Mouse (Mus musculus) heart, adult 2 months (tissue): ENCODE results near the gene Slc22a12. TPM values are rescaled to one million over a fixed set of nuclear protein-coding genes. Genes with fewer than 3 reads are reported as not detected.

Experiments used
- DNase-seq, 2 experiments: peaks; one replicate each; pipeline ENCODE4 v3.0.0; 2021
- H3K27ac ChIP-seq: fragments of 200-600 bp; 2 replicates; pipeline ENCODE4 v1.8.1; 2022
- H3K27me3 ChIP-seq: fragments of 200-500 bp; 2 replicates; pipeline ENCODE4 v1.6.1; 2012; ENCODE audit warnings: mild to moderate bottlenecking, low read length, inconsistent platforms, mixed read lengths; ENCODE audit not compliant: control insufficient read depth, insufficient read depth
- H3K36me3 ChIP-seq: fragments of 200-500 bp; 2 replicates; pipeline ENCODE4 v1.6.1; 2012; ENCODE audit warnings: low read length, inconsistent platforms; ENCODE audit not compliant: control insufficient read depth, insufficient read depth
- H3K4me1 ChIP-seq: fragments of 200-500 bp; 2 replicates; pipeline ENCODE4 v1.6.1; 2011; ENCODE audit warnings: low read length; ENCODE audit not compliant: control insufficient read depth, insufficient read depth
- H3K4me3 ChIP-seq: fragments of 200-600 bp; 2 replicates; pipeline ENCODE4 v1.8.1; 2022
- H3K79me2 ChIP-seq: fragments of 200-500 bp; replicated peaks from 2 replicates; pipeline ENCODE4 v1.6.1; 2012; ENCODE audit warnings: mild to moderate bottlenecking, inconsistent platforms, low read length, moderate library complexity, mixed read lengths; ENCODE audit not compliant: control insufficient read depth, insufficient read depth
- H3K9ac ChIP-seq: fragments of 200-500 bp; 2 replicates; pipeline ENCODE4 v1.6.1; 2012; ENCODE audit warnings: low read depth, mild to moderate bottlenecking, control low read depth, inconsistent platforms, low read length, mixed read lengths
- CTCF ChIP-seq: fragments of 200-600 bp; IDR thresholded peaks from 2 replicates; pipeline ENCODE4 v1.8.1; 2022; ENCODE audit warnings: antibody characterized with exemption, mild to moderate bottlenecking, moderate library complexity
- EP300 ChIP-seq: fragments of 200-500 bp; IDR thresholded peaks from 2 replicates; pipeline ENCODE4 v1.6.1; 2011; ENCODE audit warnings: low read depth, low read length, control low read depth; ENCODE audit not compliant: insufficient read depth
- POLR2A ChIP-seq: fragments of 200-500 bp; IDR thresholded peaks from 2 replicates; pipeline ENCODE4 v1.6.1; 2011; ENCODE audit warnings: mild to moderate bottlenecking, low read depth, low read length, control low read depth; ENCODE audit not compliant: insufficient read depth
- WGBS: fragments of 180-500 bp; shearing (Covaris S2); methylation state at CpG from one replicate; pipeline ENCODE4 v1.1.7; 2018; 5-methylcytosine and 5-hydroxymethylcytosine counted together
- intact Hi-C: fragments of 180-260 bp; cut with DNase I; formaldehyde crosslinking; loops from one replicate; pipeline ENCODE4 v1.15.1; 2025
- polyA plus RNA-seq: library from polyadenylated mRNA; depleted of rRNA; stranded (reverse); fragments of >200 nt; gene quantifications from 2 replicates; pipeline ENCODE4 v1.2.3, GENCODE M21; 2012
- total RNA-seq, 2 experiments: library from RNA; stranded (reverse); gene quantifications; 2 replicates each; pipeline ENCODE4 v1.2.3; 2021

Gene Slc22a12
- total and polyA plus RNA-seq, 3 experiments = not detected

GRCm38 (mm10) chr19:6527839-6528531 is 14.8 kb downstream of the Slc22a12 start:
- Histone ChIP-seq H3K9ac (no peak overlapping the region), H3K27me3 (peaks cover 3% of the 10 kb centered on the region), H3K79me2 (no peaks in the 10 kb centered on the region), H3K36me3 (no peaks in the 10 kb centered on the region), H3K4me1 (0 out of 2 replicates have a peak, but pooled peaks cover 1% of the 10 kb centered on the region), H3K27ac (no peak overlapping the region), H3K4me3 (no peak overlapping the region)
- WGBS = 78% methylated on average over 17 of the region's 17 CpGs
- TF ChIP-seq CTCF (no peak), POLR2A (no peak), EP300 (no peak)
- no peak for DNase-seq
- intact Hi-C loops = no loop called here

GRCm38 (mm10) chr19:6527439-6527838 is 15.4 kb downstream of the Slc22a12 start:
- intact Hi-C loops = no loop called here
- 0 out of 2 replicates have a peak, but pooled peaks cover 1% of the 10 kb centered on the region for H3K4me1 ChIP-seq
- 86% methylated on average over 3 of the region's 3 CpGs for WGBS
- no peak overlapping the region for H3K27ac ChIP-seq
- no peaks in the 10 kb centered on the region for H3K79me2 ChIP-seq
- no peak overlapping the region for H3K9ac ChIP-seq
- TF ChIP-seq EP300 = no peak
- TF ChIP-seq CTCF = no peak
- no peak for TF ChIP-seq POLR2A
- H3K36me3 ChIP-seq = no peaks in the 10 kb centered on the region
- no peak for DNase-seq
- H3K4me3 ChIP-seq = no peak overlapping the region
- peaks cover 3% of the 10 kb centered on the region for H3K27me3 ChIP-seq

- H3K4me1 ChIP-seq = 0 out of 2 replicates have a peak, but pooled peaks cover 1% of the 10 kb centered on the region
- H3K27ac ChIP-seq = no peak overlapping the region
- H3K27me3 ChIP-seq = no peaks in the 10 kb centered on the region
- intact Hi-C loops = no loop called here
- WGBS = 85% methylated on average over 9 of the region's 9 CpGs
- DNase-seq = no peak
- TF ChIP-seq CTCF = no peak
- TF ChIP-seq POLR2A = no peak
- no peak for TF ChIP-seq EP300
- no peaks in the 10 kb centered on the region for H3K36me3 ChIP-seq
- no peak overlapping the region for H3K9ac ChIP-seq
- H3K4me3 ChIP-seq = no peak overlapping the region
- no peaks in the 10 kb centered on the region for H3K79me2 ChIP-seq
Observed at GRCm38 (mm10) chr19:6526010-6526409, 16.8 kb downstream of the Slc22a12 start.

GRCm38 (mm10) chr19:6525023-6525422 is 17.8 kb downstream of the Slc22a12 start:
- no peak overlapping the region for H3K27ac ChIP-seq
- no peaks in the 10 kb centered on the region for H3K27me3 ChIP-seq
- H3K4me3 ChIP-seq = no peak overlapping the region
- whole genome bisulfite sequencing = 66% methylated on average over 4 of the region's 4 CpGs
- H3K4me1 ChIP-seq = no peaks in the 10 kb centered on the region
- intact Hi-C loops = no loop called here
- no peak overlapping the region for H3K9ac ChIP-seq
- H3K79me2 ChIP-seq = no peaks in the 10 kb centered on the region
- no peak for TF ChIP-seq CTCF
- TF ChIP-seq POLR2A = no peak
- TF ChIP-seq EP300 = no peak
- H3K36me3 ChIP-seq = no peaks in the 10 kb centered on the region
- no peak for DNase-seq

GRCm38 (mm10) chr19:6522289-6522688 is 20.5 kb downstream of the Slc22a12 start:
- TF ChIP-seq CTCF (no peak), POLR2A (no peak), EP300 (no peak)
- WGBS = 88% methylated on average over 14 of the region's 14 CpGs
- no peak overlapping the region for H3K4me3 ChIP-seq

DNA sequence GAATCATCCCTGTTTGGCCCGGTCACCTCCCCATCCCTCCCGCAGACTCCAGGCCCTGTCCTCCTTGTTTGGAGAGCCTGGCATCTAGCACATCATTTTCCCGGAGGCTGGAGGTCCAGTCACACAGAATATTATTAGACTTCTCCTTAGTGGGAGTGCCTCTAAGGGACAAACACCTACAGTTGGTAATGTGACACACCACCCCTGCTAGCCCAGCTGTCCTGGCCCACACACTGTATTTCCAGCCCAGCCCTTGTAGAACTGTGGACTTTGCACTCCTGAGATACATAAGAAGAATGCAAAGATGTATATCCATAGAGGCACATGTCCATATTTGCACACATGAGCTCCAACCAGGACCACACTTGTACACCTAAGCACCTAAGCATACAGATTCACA is 21.2 kb downstream of the Slc22a12 start:
- Histone ChIP-seq H3K4me3 (no peak overlapping the region), H3K27me3 (no peaks in the 10 kb centered on the region), H3K79me2 (no peaks in the 10 kb centered on the region), H3K27ac (no peak overlapping the region), H3K9ac (no peak overlapping the region), H3K36me3 (no peaks in the 10 kb centered on the region), H3K4me1 (no peaks in the 10 kb centered on the region)
- intact Hi-C loops = no loop called here
- TF ChIP-seq POLR2A (no peak), EP300 (no peak), CTCF (no peak)
- DNase-seq = no peak
- 62% methylated on average over 3 of the region's 3 CpGs for WGBS

More at GRCm38 (mm10) chr19:6522289-6522688, 20.5 kb downstream of the Slc22a12 start:
- no peaks in the 10 kb centered on the region for H3K4me1 ChIP-seq
- no peak overlapping the region for H3K27ac ChIP-seq
- no peaks in the 10 kb centered on the region for H3K27me3 ChIP-seq
- no peak overlapping the region for H3K9ac ChIP-seq
- H3K79me2 ChIP-seq = no peaks in the 10 kb centered on the region
- no peaks in the 10 kb centered on the region for H3K36me3 ChIP-seq
- intact Hi-C loops = no loop called here
- no peak for DNase-seq
